Mouse (Mus musculus) intestine, postnatal 0 days (tissue): ENCODE data around the gene Pdcd6ip. TPM values are rescaled to one million over a fixed set of nuclear protein-coding genes. Genes with fewer than 3 reads are reported as not detected.

Source experiments
- ATAC-seq: fragments of 200-750 bp; cut with Nextera tagmentation; 2 replicates; pipeline ENCODE4 v1.8.0; 2017; ENCODE audit warnings: mild to moderate bottlenecking, moderate TSS enrichment, moderate library complexity
- H3K27ac ChIP-seq: fragments of 300-500 bp; sonication (generic); 2 replicates; pipeline ENCODE4 v1.5.1; 2014; ENCODE audit warnings: mild to moderate bottlenecking, low read depth, low read length, moderate library complexity
- H3K27me3 ChIP-seq: fragments of 300-500 bp; sonication (generic); replicated peaks from 2 replicates; pipeline ENCODE4 v1.6.1; 2014; ENCODE audit warnings: low read length, mixed read lengths; ENCODE audit not compliant: control insufficient read depth, insufficient read depth
- H3K36me3 ChIP-seq: fragments of 300-500 bp; sonication (generic); 2 replicates; pipeline ENCODE4 v1.6.1; 2014; ENCODE audit warnings: mild to moderate bottlenecking, moderate library complexity; ENCODE audit not compliant: control insufficient read depth, insufficient read depth
- H3K4me1 ChIP-seq: fragments of 300-500 bp; sonication (generic); replicated peaks from 2 replicates; pipeline ENCODE4 v1.6.1; 2014; ENCODE audit warnings: antibody characterized with exemption, low read length, mixed read lengths; ENCODE audit not compliant: control insufficient read depth, insufficient read depth
- H3K4me2 ChIP-seq: fragments of 300-500 bp; sonication (generic); replicated peaks from 2 replicates; pipeline ENCODE4 v1.6.1; 2014; ENCODE audit warnings: low read depth, mild to moderate bottlenecking, moderate library complexity
- H3K4me3 ChIP-seq: fragments of 300-500 bp; sonication (generic); 2 replicates; pipeline ENCODE4 v1.5.1; 2014; ENCODE audit warnings: low read depth, low read length
- H3K9ac ChIP-seq: fragments of 300-500 bp; sonication (generic); 2 replicates; pipeline ENCODE4 v1.6.1; 2014; ENCODE audit warnings: mild to moderate bottlenecking, low read depth, low read length
- H3K9me3 ChIP-seq: fragments of 300-500 bp; sonication (generic); 2 replicates; pipeline ENCODE4 v1.6.1; 2016; ENCODE audit warnings: mixed run types; ENCODE audit not compliant: control insufficient read depth
- CTCF ChIP-seq: sonication (generic); IDR thresholded peaks from 2 replicates; pipeline ENCODE4 v1.5.1; 2016; ENCODE audit warnings: low read depth, mild to moderate bottlenecking, control low read depth, antibody characterized with exemption, moderate library complexity
- WGBS: fragments of 180-500 bp; shearing (Covaris S2); extraction: QIAGEN DNeasy Blood & Tissue Kit; methylation state at CpG from one replicate; pipeline ENCODE4 v1.1.7; 2014; 5-methylcytosine and 5-hydroxymethylcytosine counted together
- polyA plus RNA-seq: library from polyadenylated mRNA; unstranded; fragments of >200 nt; fragmentation: Nextera tagmentation; extraction: Ambion mirVana; gene quantifications from 2 replicates; pipeline ENCODE4 v1.2.1, GENCODE M21; 2015

Pdcd6ip gene
- polyA plus RNA-seq, 1 experiment from 2014 or later = 101 TPM

- Histone ChIP-seq H3K36me3 (no peaks in the 10 kb centered on the region), H3K27me3 (no peaks in the 10 kb centered on the region), H3K9me3 (no peaks in the 10 kb centered on the region), H3K9ac (peak within 1 kb of the TSS; percentile 93), H3K4me1 (no peaks in the 10 kb centered on the region), H3K27ac (peak within 1 kb of the TSS; percentile 89), H3K4me2 (peak within 1 kb of the TSS; percentile 89), H3K4me3 (peak within 1 kb of the TSS; percentile 98)
- no peak for TF ChIP-seq CTCF
- ATAC-seq = peak; percentile 91
- under 1% methylated on average over 63 of the region's 63 CpGs for WGBS
These were observed 33.1 kb upstream of the Pdcd6ip start, which contains the start of gene Clasp2 for GRCm38 (mm10) chr9:113741108-113741636. Gene Clasp2, plus strand, starts transcription at chr9:113741473.

GRCm38 (mm10) chr9:113738941-113739340, 30.9 kb upstream of the Pdcd6ip start:
- 78% methylated on average over 6 of the region's 6 CpGs for WGBS

GRCm38 (mm10) chr9:113738021-113738420, 30.0 kb upstream of the Pdcd6ip start:
- Histone ChIP-seq H3K4me1 (no peaks in the 10 kb centered on the region), H3K27ac (no peak overlapping the region), H3K36me3 (no peaks in the 10 kb centered on the region), H3K9ac (no peak overlapping the region), H3K4me2 (no peak overlapping the region), H3K4me3 (no peak overlapping the region), H3K9me3 (no peaks in the 10 kb centered on the region), H3K27me3 (no peaks in the 10 kb centered on the region)
- WGBS = 79% methylated on average over 9 of the region's 9 CpGs
- ATAC-seq = no peak
- no peak for TF ChIP-seq CTCF

More at GRCm38 (mm10) chr9:113738941-113739340, 30.9 kb upstream of the Pdcd6ip start:
- H3K4me1 ChIP-seq = no peaks in the 10 kb centered on the region
- no peak overlapping the region for H3K4me2 ChIP-seq
- H3K27me3 ChIP-seq = no peaks in the 10 kb centered on the region
- H3K36me3 ChIP-seq = no peaks in the 10 kb centered on the region
- TF ChIP-seq CTCF = no peak
- H3K4me3 ChIP-seq = no peak overlapping the region
- H3K9me3 ChIP-seq = no peaks in the 10 kb centered on the region
- no peak overlapping the region for H3K9ac ChIP-seq
- no peak overlapping the region for H3K27ac ChIP-seq
- ATAC-seq = no peak

GRCm38 (mm10) chr9:113735920-113736319, 27.9 kb upstream of the Pdcd6ip start:
- no peak for ATAC-seq
- no peak overlapping the region for H3K4me3 ChIP-seq
- H3K9ac ChIP-seq = no peak overlapping the region
- TF ChIP-seq CTCF = no peak
- H3K27me3 ChIP-seq = no peaks in the 10 kb centered on the region
- H3K27ac ChIP-seq = no peak overlapping the region
- no peaks in the 10 kb centered on the region for H3K4me1 ChIP-seq
- H3K36me3 ChIP-seq = no peaks in the 10 kb centered on the region
- H3K9me3 ChIP-seq = no peaks in the 10 kb centered on the region
- no peak overlapping the region for H3K4me2 ChIP-seq

- Histone ChIP-seq H3K36me3 (no peaks in the 10 kb centered on the region), H3K27me3 (no peaks in the 10 kb centered on the region), H3K9me3 (no peaks in the 10 kb centered on the region), H3K4me2 (no peak overlapping the region), H3K4me1 (no peaks in the 10 kb centered on the region), H3K4me3 (no peak overlapping the region), H3K9ac (no peak overlapping the region), H3K27ac (no peak overlapping the region)
- WGBS = 85% methylated on average over 3 of the region's 3 CpGs
- ATAC-seq = no peak
- TF ChIP-seq CTCF = no peak
These were observed 23.5 kb upstream of the Pdcd6ip start for GRCm38 (mm10) chr9:113731540-113731939.

- no peak for TF ChIP-seq CTCF
- WGBS = 71% methylated on average over 18 of the region's 18 CpGs
- H3K9ac ChIP-seq = no peak overlapping the region
- H3K27me3 ChIP-seq = no peaks in the 10 kb centered on the region
- H3K36me3 ChIP-seq = no peaks in the 10 kb centered on the region
- no peaks in the 10 kb centered on the region for H3K4me1 ChIP-seq
- no peak overlapping the region for H3K27ac ChIP-seq
- no peaks in the 10 kb centered on the region for H3K9me3 ChIP-seq
- no peak for ATAC-seq
- H3K4me3 ChIP-seq = no peak overlapping the region
- H3K4me2 ChIP-seq = no peak overlapping the region
These were observed 19.1 kb upstream of the Pdcd6ip start for GRCm38 (mm10) chr9:113726991-113727680.
